Mouse (Mus musculus) left cerebral cortex, postnatal 14 days (tissue): Measurements from ENCODE around the gene Fut11. TPM values are rescaled to one million over a fixed set of nuclear protein-coding genes. Genes with fewer than 3 reads are reported as not detected.
"Not testable (repeated sequence)": the region's sequence is repeated elsewhere in the genome, so short reads cannot be mapped to it uniquely, and the experiment has no call there.

Experiments used
- DNase-seq, 2 experiments: peaks; one replicate each; pipeline ENCODE4 v3.0.0; 2021 to 2022; ENCODE audit warnings: low spot score in 2 of 2, mixed read lengths in 1 of 2
- intact Hi-C: fragments of 180-260 bp; cut with DNase I; formaldehyde crosslinking; loops from one replicate; pipeline ENCODE4 v1.15.1; 2025
- total RNA-seq, 2 experiments: library from RNA; stranded (reverse); gene quantifications; 2 replicates each; pipeline ENCODE4 v1.2.3; 2021

Gene Fut11
- total RNA-seq, 2 experiments from 2014 or later: 19.3 to 20.1 TPM

- intact Hi-C loops, DNase-seq: not testable (repeated sequence)
Observed at GRCm38 (mm10) chr14:20703461-20703860, 8.7 kb downstream of the Fut11 start.

GRCm38 (mm10) chr14:20707201-20708190 lies 12.7 kb downstream of the Fut11 start, which contains the start of gene Zswim8:
TSS of gene Zswim8 (plus strand) at chr14:20707552.
- peak; percentile 87 to 88 for DNase-seq
- intact Hi-C loops: no loop called here

GRCm38 (mm10) chr14:20708239-20708638 lies 13.5 kb downstream of the Fut11 start:
- intact Hi-C loops: no loop called here
- DNase-seq: no peak

GRCm38 (mm10) chr14:20713832-20714231 lies 19.1 kb downstream of the Fut11 start:
- intact Hi-C loops: no loop called here

GRCm38 (mm10) chr14:20718443-20718842 lies 23.7 kb downstream of the Fut11 start:
- DNase-seq: no peak
- intact Hi-C loops: no loop called here

More at GRCm38 (mm10) chr14:20713832-20714231, 19.1 kb downstream of the Fut11 start:
- no peak for DNase-seq

- DNase-seq: no peak
- intact Hi-C loops: loop anchor here (5.0 kb wide), 1 partner anchor 298 kb away; no protein-coding TSS in a partner anchor
Observed at GRCm38 (mm10) chr14:20719767-20720166, 25.0 kb downstream of the Fut11 start.

- intact Hi-C loops: loop anchor here (5.0 kb wide), 1 partner anchor 296 kb away; no protein-coding TSS in a partner anchor
- no peak for DNase-seq
Observed at GRCm38 (mm10) chr14:20721371-20721770, 26.6 kb downstream of the Fut11 start.

GRCm38 (mm10) chr14:20723006-20723405 lies 28.2 kb downstream of the Fut11 start:
- intact Hi-C loops: loop anchor here (5.0 kb wide), 1 partner anchor 294 kb away; no protein-coding TSS in a partner anchor
- DNase-seq: no peak

- intact Hi-C loops: loop anchor here (5.0 kb wide), 1 partner anchor 293 kb away; no protein-coding TSS in a partner anchor
- DNase-seq: peak; percentile 80 to 81
Observed at GRCm38 (mm10) chr14:20724043-20724442, 29.3 kb downstream of the Fut11 start.

- DNase-seq: no peak
- intact Hi-C loops: no loop called here
Observed at GRCm38 (mm10) chr14:20725660-20726339, 31.0 kb downstream of the Fut11 start.

GRCm38 (mm10) chr14:20729871-20730270 lies 35.1 kb downstream of the Fut11 start:
- intact Hi-C loops: no loop called here

GRCm38 (mm10) chr14:20730853-20731602 lies 36.3 kb downstream of the Fut11 start:
- DNase-seq: no peak
- intact Hi-C loops: no loop called here

More at GRCm38 (mm10) chr14:20729871-20730270, 35.1 kb downstream of the Fut11 start:
- DNase-seq: no peak

GRCm38 (mm10) chr14:20733041-20733951 lies 38.5 kb downstream of the Fut11 start:
- intact Hi-C loops: no loop called here
- DNase-seq: no peak

GRCm38 (mm10) chr14:20733952-20734774 lies 39.4 kb downstream of the Fut11 start, which contains the start of gene Ndst2:
TSS of gene Ndst2 (minus strand) at chr14:20734562.
- peak; percentile 78 to 80 for DNase-seq
- intact Hi-C loops: no loop called here

GRCm38 (mm10) chr14:20735052-20735451 lies 40.3 kb downstream of the Fut11 start:
- no peak for DNase-seq
- intact Hi-C loops: no loop called here

- no peak for DNase-seq
- intact Hi-C loops: no loop called here
Observed at GRCm38 (mm10) chr14:20735892-20736390, 41.2 kb downstream of the Fut11 start.

- intact Hi-C loops: no loop called here
- DNase-seq: peak; percentile 34 to 52
Observed at GRCm38 (mm10) chr14:20737306-20737705, 42.5 kb downstream of the Fut11 start.
